Mouse (Mus musculus) midbrain, embryonic 13.5 days (tissue): ENCODE measurements around the gene Zfp207. TPM values are rescaled to one million over a fixed set of nuclear protein-coding genes. Genes with fewer than 3 reads are reported as not detected.
"Not testable (repeated sequence)": the region's sequence is repeated elsewhere in the genome, so short reads cannot be mapped to it uniquely, and the experiment has no call there.

Experiments used
- ATAC-seq: fragments of 200-750 bp; cut with Nextera tagmentation; 2 replicates; pipeline ENCODE4 v1.8.0; 2017; ENCODE audit warnings: mild to moderate bottlenecking, moderate TSS enrichment, moderate library complexity
- H3K27ac ChIP-seq: fragments of 300-500 bp; sonication (generic); 2 replicates; pipeline ENCODE4 v1.5.1; 2015; ENCODE audit warnings: inconsistent platforms, mild to moderate bottlenecking, moderate library complexity
- H3K27me3 ChIP-seq: fragments of 300-500 bp; sonication (generic); 2 replicates; pipeline ENCODE4 v1.6.1; 2015; ENCODE audit warnings: mild to moderate bottlenecking, inconsistent platforms
- H3K36me3 ChIP-seq: fragments of 300-500 bp; sonication (generic); 2 replicates; pipeline ENCODE4 v1.6.1; 2015; ENCODE audit warnings: mild to moderate bottlenecking, inconsistent platforms
- H3K4me1 ChIP-seq: fragments of 300-500 bp; sonication (generic); replicated peaks from 2 replicates; pipeline ENCODE4 v1.6.1; 2015; ENCODE audit warnings: inconsistent platforms
- H3K4me2 ChIP-seq: fragments of 300-500 bp; sonication (generic); replicated peaks from 2 replicates; pipeline ENCODE4 v1.6.1; 2015; ENCODE audit warnings: moderate library complexity, mild to moderate bottlenecking, inconsistent platforms
- H3K4me3 ChIP-seq: fragments of 300-500 bp; sonication (generic); replicated peaks from 2 replicates; pipeline ENCODE4 v1.5.1; 2015; ENCODE audit warnings: mild to moderate bottlenecking, inconsistent platforms
- H3K9ac ChIP-seq: fragments of 300-500 bp; sonication (generic); replicated peaks from 2 replicates; pipeline ENCODE4 v1.6.1; 2015; ENCODE audit warnings: mild to moderate bottlenecking, inconsistent platforms
- H3K9me3 ChIP-seq: fragments of 300-500 bp; sonication (generic); 2 replicates; pipeline ENCODE4 v1.6.1; 2016; ENCODE audit warnings: mild to moderate bottlenecking, inconsistent platforms
- WGBS: fragments of 180-500 bp; shearing (Covaris S2); methylation state at CpG from one replicate; pipeline ENCODE4 v1.1.7; 2015; 5-methylcytosine and 5-hydroxymethylcytosine counted together
- polyA plus RNA-seq: library from polyadenylated mRNA; unstranded; fragments of >200 nt; fragmentation: Nextera tagmentation; extraction: Ambion mirVana; gene quantifications from 2 replicates; pipeline ENCODE4 v1.2.1, GENCODE M21; 2015

Zfp207 gene
- polyA plus RNA-seq, 1 experiment from 2014 or later, result 244 TPM

- Histone ChIP-seq H3K27me3 (no peaks in the 10 kb centered on the region), H3K27ac (no peak overlapping the region), H3K9ac (no peak overlapping the region), H3K36me3 (peaks cover 16% of the 10 kb centered on the region), H3K4me3 (no peak overlapping the region), H3K9me3 (peaks cover 5% of the 10 kb centered on the region; the same call in 1 of the 2 replicates), H3K4me1 (no peaks in the 10 kb centered on the region), H3K4me2 (no peak overlapping the region)
- ATAC-seq, result no peak
- WGBS, result 68% methylated on average over 2 of the region's 2 CpGs
Measured at GRCm38 (mm10) chr11:80420202-80420984, 37.3 kb downstream of the Zfp207 start.

- H3K9me3 ChIP-seq, result peaks cover 5% of the 10 kb centered on the region; the same call in 1 of the 2 replicates
- no peak overlapping the region for H3K27ac ChIP-seq
- H3K36me3 ChIP-seq, result peaks cover 9% of the 10 kb centered on the region
- WGBS, result 88% methylated on average over 7 of the region's 7 CpGs
- no peak for ATAC-seq
- H3K27me3 ChIP-seq, result no peaks in the 10 kb centered on the region
- H3K4me3 ChIP-seq, result no peak overlapping the region
- H3K4me1 ChIP-seq, result no peaks in the 10 kb centered on the region
- H3K4me2 ChIP-seq, result no peak overlapping the region
- no peak overlapping the region for H3K9ac ChIP-seq
Measured at GRCm38 (mm10) chr11:80421421-80422047, 38.5 kb downstream of the Zfp207 start.

- no peak for ATAC-seq
- H3K27me3 ChIP-seq, result no peaks in the 10 kb centered on the region
- 82% methylated on average over 2 of the region's 2 CpGs for WGBS
- H3K9ac ChIP-seq, result no peak overlapping the region
- H3K36me3 ChIP-seq, result no peaks in the 10 kb centered on the region
- peaks cover 10% of the 10 kb centered on the region for H3K4me1 ChIP-seq
- no peaks in the 10 kb centered on the region for H3K9me3 ChIP-seq
- H3K27ac ChIP-seq, result no peak overlapping the region
- no peak overlapping the region for H3K4me3 ChIP-seq
- H3K4me2 ChIP-seq, result no peak overlapping the region
Measured at GRCm38 (mm10) chr11:80424691-80425090, 41.6 kb downstream of the Zfp207 start.

GRCm38 (mm10) chr11:80425247-80425778, 42.2 kb downstream of the Zfp207 start:
- ATAC-seq, result no peak

GRCm38 (mm10) chr11:80426029-80426813, 43.1 kb downstream of the Zfp207 start:
- not testable (repeated sequence) for H3K9ac ChIP-seq, H3K9me3 ChIP-seq, H3K27ac ChIP-seq, H3K4me3 ChIP-seq, H3K4me2 ChIP-seq, H3K36me3 ChIP-seq, H3K27me3 ChIP-seq, ATAC-seq
- H3K4me1 ChIP-seq, result peaks cover 14% of the 10 kb centered on the region
- WGBS, result 82% methylated on average over 16 of the region's 16 CpGs

More at GRCm38 (mm10) chr11:80425247-80425778, 42.2 kb downstream of the Zfp207 start:
- Histone ChIP-seq H3K27me3 (no peaks in the 10 kb centered on the region), H3K9me3 (no peaks in the 10 kb centered on the region), H3K4me3 (no peak overlapping the region), H3K4me1 (peaks cover 14% of the 10 kb centered on the region), H3K27ac (no peak overlapping the region), H3K36me3 (no peaks in the 10 kb centered on the region), H3K4me2 (no peak overlapping the region), H3K9ac (no peak overlapping the region)
- 65% methylated on average over 5 of the region's 5 CpGs for WGBS

- Histone ChIP-seq H3K27me3 (no peaks in the 10 kb centered on the region), H3K4me3 (peak within 1 kb of the TSS; percentile 93), H3K9me3 (no peaks in the 10 kb centered on the region), H3K9ac (peak within 1 kb of the TSS; percentile 93), H3K4me2 (peak within 1 kb of the TSS; percentile 92), H3K36me3 (peaks cover 17% of the 10 kb centered on the region), H3K27ac (peak within 1 kb of the TSS; percentile 90), H3K4me1 (peaks cover 14% of the 10 kb centered on the region)
- WGBS, result under 1% methylated on average over 58 of the region's 58 CpGs
- peak; percentile 100 for ATAC-seq
Measured at GRCm38 (mm10) chr11:80428381-80429008, 45.4 kb downstream of the Zfp207 start, which contains the start of gene Psmd11. Psmd11 (plus strand) TSS chr11:80428615.

GRCm38 (mm10) chr11:80429009-80429475, 46.0 kb downstream of the Zfp207 start:
- Histone ChIP-seq H3K4me1 (peaks cover 14% of the 10 kb centered on the region), H3K27ac (peak overlapping the region; percentile 90), H3K9ac (peak overlapping the region; percentile 93), H3K27me3 (no peaks in the 10 kb centered on the region), H3K36me3 (peaks cover 21% of the 10 kb centered on the region), H3K4me2 (peak overlapping the region; percentile 92), H3K4me3 (peak overlapping the region; percentile 93), H3K9me3 (no peaks in the 10 kb centered on the region)
- WGBS, result under 1% methylated on average over 37 of the region's 37 CpGs
- no peak for ATAC-seq

GRCm38 (mm10) chr11:80429500-80430166, 46.6 kb downstream of the Zfp207 start:
- H3K27ac ChIP-seq, result no peak overlapping the region
- peak overlapping the region; percentile 92 for H3K4me2 ChIP-seq
- no peaks in the 10 kb centered on the region for H3K27me3 ChIP-seq
- H3K4me3 ChIP-seq, result peak overlapping the region; percentile 93
- peak overlapping the region; percentile 93 for H3K9ac ChIP-seq
- no peaks in the 10 kb centered on the region for H3K9me3 ChIP-seq
- H3K4me1 ChIP-seq, result peaks cover 14% of the 10 kb centered on the region
- peaks cover 24% of the 10 kb centered on the region for H3K36me3 ChIP-seq
- WGBS, result 65% methylated on average over 14 of the region's 14 CpGs
- ATAC-seq, result no peak

- Histone ChIP-seq H3K27me3 (no peaks in the 10 kb centered on the region), H3K9me3 (no peaks in the 10 kb centered on the region), H3K4me1 (peaks cover 14% of the 10 kb centered on the region), H3K4me3 (no peak overlapping the region), H3K4me2 (no peak overlapping the region), H3K27ac (no peak overlapping the region), H3K36me3 (peaks cover 28% of the 10 kb centered on the region), H3K9ac (no peak overlapping the region)
- 97% methylated on average over 3 of the region's 3 CpGs for WGBS
- no peak for ATAC-seq
Measured at GRCm38 (mm10) chr11:80430366-80430910, 47.4 kb downstream of the Zfp207 start.

GRCm38 (mm10) chr11:80446916-80447315, 63.8 kb downstream of the Zfp207 start:
- Histone ChIP-seq H3K4me1 (no peaks in the 10 kb centered on the region), H3K4me2 (no peak overlapping the region), H3K9me3 (no peaks in the 10 kb centered on the region), H3K9ac (no peak overlapping the region), H3K4me3 (no peak overlapping the region), H3K27me3 (no peaks in the 10 kb centered on the region), H3K36me3 (peaks cover 64% of the 10 kb centered on the region), H3K27ac (no peak overlapping the region)
- ATAC-seq, result no peak
- 95% methylated on average over 3 of the region's 3 CpGs for WGBS

- Histone ChIP-seq H3K27ac (no peak overlapping the region), H3K36me3 (peaks cover 60% of the 10 kb centered on the region), H3K27me3 (no peaks in the 10 kb centered on the region), H3K4me1 (no peaks in the 10 kb centered on the region), H3K4me3 (no peak overlapping the region), H3K4me2 (no peak overlapping the region), H3K9me3 (no peaks in the 10 kb centered on the region), H3K9ac (no peak overlapping the region)
- 95% methylated on average over 2 of the region's 2 CpGs for WGBS
- ATAC-seq, result no peak
Measured at GRCm38 (mm10) chr11:80449859-80450258, 66.8 kb downstream of the Zfp207 start.
